Mouse (Mus musculus) frontal cortex, postnatal 36 days (tissue): ENCODE data around the gene Gucy2e.

ENCODE experiments used
- DNase-seq, 2 experiments: peaks; one replicate each; pipeline ENCODE4 v3.0.0; 2022; ENCODE audit warnings: low spot score in 2 of 2

Gucy2e gene

DNA sequence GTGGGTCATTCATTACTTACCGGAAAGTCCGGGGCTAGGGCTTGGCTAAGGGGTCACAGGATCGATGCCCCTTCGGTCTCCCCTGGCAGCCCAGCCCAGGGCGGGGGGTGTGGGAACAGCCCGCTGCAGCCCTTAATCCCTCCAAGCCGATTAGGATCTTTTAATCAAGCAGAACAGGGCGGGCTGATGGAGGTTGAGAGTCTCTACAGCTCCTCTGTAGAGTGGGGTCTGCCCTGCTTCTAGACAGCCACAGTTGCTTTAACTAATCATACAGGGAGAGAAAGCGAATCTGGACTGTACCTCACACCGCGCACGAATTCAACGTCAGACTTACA, at the start of gene Gucy2e:
Gene Gucy2e, minus strand, starts transcription at position 111 of the 335 bp plus-strand sequence.
- DNase-seq: no peak

- DNase-seq: no peak
These were observed 40.4 kb upstream of the Gucy2e start for GRCm38 (mm10) chr11:69277267-69277666.

GRCm38 (mm10) chr11:69276081-69276480, 39.2 kb upstream of the Gucy2e start:
- no peak for DNase-seq

- no peak for DNase-seq
These were observed 38.8 kb upstream of the Gucy2e start for GRCm38 (mm10) chr11:69275650-69276049.

DNA sequence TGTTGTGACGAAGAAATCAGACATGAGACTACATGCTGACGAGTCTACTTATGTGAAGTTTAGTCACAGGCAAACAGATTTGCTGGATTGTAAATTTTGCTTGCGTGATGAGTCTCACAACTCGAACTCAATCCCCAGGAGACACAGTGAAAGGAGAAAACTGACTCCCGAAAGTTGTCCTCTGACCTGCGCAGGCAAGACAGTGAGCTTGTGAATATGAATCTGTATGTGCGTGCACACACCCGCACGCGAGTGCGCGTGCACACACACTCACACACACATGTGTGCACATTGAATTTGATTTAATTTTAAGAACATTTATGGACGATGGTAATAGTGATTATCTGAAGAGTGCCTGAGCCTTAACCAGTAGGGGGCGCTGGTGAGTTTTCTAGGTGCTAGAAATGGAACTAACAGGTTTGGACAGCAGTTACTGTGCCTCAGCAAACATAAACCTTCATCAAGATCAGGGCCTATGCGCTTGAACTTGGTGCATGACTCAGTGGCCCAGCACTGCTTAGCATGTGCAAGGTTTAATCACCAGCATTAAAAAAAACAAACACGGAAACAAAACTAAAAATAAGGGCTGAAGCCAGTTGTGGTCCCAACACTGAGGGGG, 35.4 kb upstream of the Gucy2e start:
- peak; percentile 75 to 82 for DNase-seq

GRCm38 (mm10) chr11:69269575-69269974, 32.7 kb upstream of the Gucy2e start:
- DNase-seq: peak; percentile 65 to 83

GRCm38 (mm10) chr11:69268100-69268499, 31.3 kb upstream of the Gucy2e start:
- DNase-seq: no peak

- no peak for DNase-seq
These were observed 30.5 kb upstream of the Gucy2e start for GRCm38 (mm10) chr11:69267341-69267740.

DNA sequence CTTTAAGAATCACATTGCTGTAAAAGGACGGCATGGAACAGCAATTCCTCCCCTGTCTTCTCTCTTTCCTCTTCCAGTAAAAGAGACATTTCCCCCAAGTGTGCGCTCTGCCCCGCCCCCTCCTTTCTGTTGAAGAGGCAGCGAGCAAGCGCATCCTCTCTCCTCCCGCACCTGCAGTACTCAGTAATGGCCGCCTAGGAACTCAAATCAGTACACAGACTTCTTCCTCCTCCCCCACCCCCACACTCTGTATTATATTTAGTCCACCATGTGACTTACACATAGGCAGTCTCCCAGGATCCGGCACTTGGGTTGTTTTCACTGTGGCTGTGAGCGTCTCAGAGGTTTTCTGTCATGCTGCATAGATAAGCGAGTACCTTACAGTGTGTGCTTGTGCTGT, 29.4 kb upstream of the Gucy2e start:
- peak; percentile 76 to 88 for DNase-seq

GRCm38 (mm10) chr11:69265410-69265809, 28.6 kb upstream of the Gucy2e start:
- DNase-seq: no peak

DNA sequence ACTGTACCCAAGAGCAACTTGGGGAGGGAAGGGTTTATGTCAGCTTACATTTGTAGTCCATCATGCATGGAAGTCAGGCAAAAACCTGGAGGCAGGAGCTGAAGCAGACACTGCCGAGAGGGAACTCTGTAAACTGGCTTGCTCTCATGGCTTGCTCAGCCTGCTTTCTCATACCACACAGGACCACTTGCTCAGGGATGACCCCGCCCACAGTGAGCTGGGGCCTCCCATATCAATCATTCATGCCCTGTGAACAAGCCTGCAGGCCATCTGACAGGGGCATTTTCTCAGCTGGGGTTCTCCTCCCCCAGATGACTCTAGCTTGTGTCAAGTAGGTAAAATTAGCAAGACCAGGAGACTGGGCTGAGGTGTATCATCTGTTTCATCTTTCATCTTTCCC, 27.4 kb upstream of the Gucy2e start:
- DNase-seq: no peak

GRCm38 (mm10) chr11:69260111-69260510, 23.3 kb upstream of the Gucy2e start:
- DNase-seq: no peak

GRCm38 (mm10) chr11:69258287-69258686, 21.5 kb upstream of the Gucy2e start:
- DNase-seq: no peak

- no peak for DNase-seq
These were observed 21.0 kb upstream of the Gucy2e start for GRCm38 (mm10) chr11:69257807-69258206.

DNA sequence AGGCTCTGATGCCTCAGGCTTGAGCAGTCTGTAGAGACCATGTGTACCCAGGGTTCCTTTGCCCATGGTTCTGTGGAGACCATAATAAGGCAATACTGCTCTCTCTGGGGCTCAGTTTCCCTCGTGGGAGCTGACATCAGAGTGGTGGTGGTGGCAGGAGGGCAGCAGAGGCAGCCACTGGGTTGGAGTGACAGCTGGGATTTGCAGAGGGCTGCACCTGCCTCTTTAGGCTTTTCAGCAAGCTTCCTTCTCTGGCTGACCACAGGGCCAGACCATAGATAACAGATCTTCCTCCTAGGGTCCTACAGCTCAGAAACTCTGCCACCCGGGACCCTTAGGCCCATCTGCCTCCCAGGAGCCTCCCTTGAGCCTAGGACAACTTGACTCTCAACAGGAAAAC, 20.2 kb upstream of the Gucy2e start:
- no peak for DNase-seq

- no peak for DNase-seq
These were observed 18.0 kb upstream of the Gucy2e start for GRCm38 (mm10) chr11:69254808-69255207.

- no peak for DNase-seq
These were observed 16.3 kb upstream of the Gucy2e start for GRCm38 (mm10) chr11:69253131-69253530.

DNA sequence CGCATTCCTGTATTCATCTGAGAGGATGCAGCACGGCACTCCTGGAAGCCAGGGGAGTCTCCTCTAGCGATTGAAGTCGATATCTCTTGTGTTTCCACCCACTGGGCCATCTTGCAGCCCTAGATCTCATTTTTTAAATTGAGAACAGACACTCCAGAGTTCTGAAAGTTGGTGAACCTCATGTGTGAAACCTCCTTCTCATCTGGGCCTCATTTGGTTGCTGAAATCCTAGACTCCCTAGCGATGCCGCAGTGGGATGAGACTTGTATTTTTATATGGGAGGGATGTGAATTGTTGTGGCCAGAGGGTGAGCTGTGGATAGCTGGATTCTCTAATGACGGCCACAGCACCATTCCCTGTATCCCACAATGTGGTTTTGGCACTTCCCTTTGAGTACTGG, 15.1 kb upstream of the Gucy2e start:
- no peak for DNase-seq

DNA sequence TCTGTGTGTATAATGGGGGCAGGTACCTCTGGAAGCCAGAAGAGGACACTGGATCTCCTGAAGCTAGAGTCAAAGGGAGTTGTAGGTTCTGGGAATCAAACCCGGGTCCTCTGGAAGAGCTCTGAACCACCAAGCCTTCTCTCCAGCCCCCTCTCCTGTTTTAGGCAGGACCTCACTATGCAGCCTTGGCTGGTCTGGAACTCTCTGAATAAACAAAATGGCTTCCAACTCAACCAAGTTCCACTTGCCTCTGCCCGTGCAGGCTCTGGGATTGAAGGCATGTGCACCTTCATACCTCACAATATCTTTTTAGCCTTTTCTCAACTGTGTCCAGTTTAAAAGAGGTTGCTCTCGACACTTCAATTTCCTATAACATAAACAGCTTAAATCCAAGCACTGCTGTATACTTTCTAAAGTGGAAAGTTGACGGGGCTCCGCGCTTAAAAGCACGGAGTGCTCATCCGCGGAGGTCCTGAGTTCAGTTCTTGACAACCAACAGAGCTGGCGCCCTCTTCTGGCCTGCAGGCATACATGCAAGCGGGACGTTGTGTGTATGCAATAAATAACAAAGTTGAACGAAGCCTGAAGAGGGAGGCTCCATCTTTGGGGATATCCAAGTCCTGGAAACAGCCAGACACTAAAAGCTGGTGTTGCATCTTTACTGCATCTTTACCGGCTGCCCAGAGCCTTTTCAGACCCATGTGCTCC, 14.5 kb upstream of the Gucy2e start:
- DNase-seq: no peak

DNA sequence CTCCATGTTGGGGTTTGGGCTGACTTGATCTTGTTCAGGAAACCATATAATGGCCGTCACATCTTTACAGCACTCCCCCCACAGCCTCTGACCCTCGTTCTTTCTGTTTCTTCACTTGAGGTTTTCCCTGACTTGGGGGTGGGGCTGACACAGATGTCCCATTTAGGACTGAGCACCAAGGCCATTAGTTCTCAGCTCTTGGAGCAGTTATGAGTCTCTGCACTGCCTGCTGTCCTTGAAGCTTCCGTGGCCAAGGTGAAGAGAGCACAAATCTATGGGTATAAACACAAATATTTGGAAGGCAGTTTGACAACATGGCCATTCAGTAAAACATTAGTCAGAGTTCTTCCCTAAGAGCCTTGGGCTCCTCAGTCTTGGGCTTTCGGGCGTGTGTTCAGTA, 13.3 kb upstream of the Gucy2e start:
- no peak for DNase-seq

DNA sequence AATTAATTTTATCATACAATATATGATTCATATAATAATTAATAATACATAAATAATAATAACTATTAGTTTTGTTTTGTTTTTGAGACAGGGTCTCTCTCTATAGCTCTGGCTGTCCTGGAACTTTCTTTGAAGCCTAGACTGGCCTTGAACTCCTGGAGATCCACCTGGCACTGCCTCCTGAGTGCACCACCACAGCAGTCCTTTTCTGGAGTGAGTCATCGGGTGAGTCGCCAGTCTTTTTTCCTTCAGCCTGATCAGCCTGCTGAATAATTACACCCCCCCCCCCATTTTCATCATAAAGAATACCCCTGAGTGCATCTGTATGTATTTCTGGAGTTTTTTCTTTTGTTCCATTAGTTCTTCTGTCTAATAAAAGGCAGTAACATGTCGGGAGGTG, 12.3 kb upstream of the Gucy2e start:
- no peak for DNase-seq

DNA sequence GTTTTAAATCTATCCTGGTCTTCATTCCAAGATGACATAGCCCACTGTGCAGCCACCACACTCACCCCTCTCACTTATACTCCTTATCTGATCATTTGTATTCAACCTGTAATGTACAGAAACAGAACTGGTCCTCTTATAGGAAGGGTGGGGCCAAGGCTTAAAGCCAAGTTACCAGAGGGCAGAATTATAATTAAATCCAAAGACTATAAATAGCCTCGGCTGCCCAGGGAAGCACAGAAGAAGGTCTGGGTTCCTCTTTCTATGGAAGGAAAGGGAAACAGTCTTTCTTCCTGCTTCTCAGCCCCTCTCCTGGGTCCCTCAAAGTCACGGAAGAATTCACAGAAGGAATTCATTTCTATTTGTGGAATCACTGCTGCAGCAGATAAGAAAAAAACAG, 8.8 kb upstream of the Gucy2e start:
- no peak for DNase-seq

DNA sequence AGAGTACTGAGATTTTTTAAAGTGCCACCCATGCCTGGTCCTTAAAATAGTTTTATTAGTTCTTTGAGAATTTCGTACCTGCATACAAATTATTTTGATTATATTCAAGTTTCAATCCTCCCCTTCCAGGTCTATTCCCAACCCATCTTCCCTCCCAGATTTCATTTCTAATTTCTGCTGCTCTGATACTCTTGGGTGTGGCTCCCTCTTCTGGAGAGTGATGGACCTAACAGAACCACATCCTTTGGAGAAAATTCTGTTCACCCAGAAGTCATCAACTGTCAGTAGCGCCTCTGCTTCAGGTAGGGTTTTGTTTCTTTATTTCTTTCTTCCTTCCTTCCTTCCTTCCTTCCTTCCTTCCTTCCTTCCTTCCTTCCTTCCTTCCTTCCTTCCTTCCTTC, 8.1 kb upstream of the Gucy2e start:
- peak in 1 of 2 experiments; percentile 44 for DNase-seq
